Mouse (Mus musculus): ENCODE measurements at regions not wholly inside any gene's neighbourhood (a gene's known extent, or its start where the extent isn't known, plus 50 kb on each side); places are given as distances from the start of the nearest gene placed in this dataset.

DNA sequence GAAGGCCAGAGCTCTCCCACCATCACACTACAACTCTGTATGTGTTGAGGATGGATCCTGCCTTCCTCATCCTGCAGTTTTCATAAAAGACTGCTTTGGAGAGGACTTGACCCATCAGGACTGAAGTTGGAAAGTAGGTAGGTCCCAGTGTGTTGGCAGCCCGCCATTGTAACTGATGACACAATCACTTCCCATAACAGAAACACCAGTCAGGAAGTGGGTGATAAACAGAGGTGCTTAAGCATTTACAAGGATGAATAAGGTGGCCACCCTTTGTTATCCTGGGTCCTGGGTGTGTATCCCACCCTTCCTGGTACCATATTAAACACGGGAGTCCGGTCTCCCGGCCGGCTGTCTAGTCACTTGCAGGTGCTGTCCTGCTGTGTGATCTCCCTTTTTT lies 118.3 kb downstream of the Snx10 start:
- no peak for DNase-seq (ENCODE audit: low read depth)

DNA sequence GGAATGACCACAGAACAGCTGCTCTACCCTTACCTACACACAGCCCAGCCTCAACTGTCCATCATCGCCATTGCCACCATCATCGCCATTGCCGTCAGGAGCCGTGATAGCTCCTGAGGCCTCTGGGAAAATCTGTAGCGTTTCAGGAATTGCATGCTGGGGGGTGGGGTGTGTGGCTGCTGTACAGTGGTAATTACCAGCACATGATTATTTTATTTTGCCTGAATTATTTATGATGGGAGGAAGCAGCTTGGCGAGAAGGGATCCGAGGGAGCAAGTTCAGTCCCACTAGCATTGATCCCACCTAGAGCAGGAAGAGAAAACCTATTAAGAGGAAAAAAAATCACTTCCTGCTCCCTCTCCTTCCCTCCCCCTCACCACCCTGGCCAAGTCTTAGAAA lies 125.1 kb downstream of the Snx10 start:
- DNase-seq (ENCODE audit: low read depth) = no peak

DNA sequence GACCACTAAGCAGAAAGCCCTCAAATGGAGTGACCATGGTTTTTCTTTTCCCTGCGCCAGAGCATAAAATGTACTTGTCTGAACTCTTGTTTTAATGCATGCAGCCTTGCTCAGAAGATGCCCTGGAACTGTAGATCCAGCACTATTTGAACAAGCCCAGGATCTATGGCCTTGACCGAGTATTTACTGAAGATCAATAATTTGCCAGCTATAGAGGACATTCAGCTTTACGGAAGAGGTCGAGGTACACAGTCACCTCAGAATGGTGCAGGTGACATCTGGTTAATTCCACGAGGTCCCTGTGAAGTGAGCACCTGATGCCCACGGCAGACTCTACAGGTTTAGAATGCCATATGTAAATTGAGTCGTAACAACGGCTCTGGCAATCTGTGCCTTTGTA lies 130.1 kb downstream of the Snx10 start:
- no peak for DNase-seq (ENCODE audit: low read depth)

DNA sequence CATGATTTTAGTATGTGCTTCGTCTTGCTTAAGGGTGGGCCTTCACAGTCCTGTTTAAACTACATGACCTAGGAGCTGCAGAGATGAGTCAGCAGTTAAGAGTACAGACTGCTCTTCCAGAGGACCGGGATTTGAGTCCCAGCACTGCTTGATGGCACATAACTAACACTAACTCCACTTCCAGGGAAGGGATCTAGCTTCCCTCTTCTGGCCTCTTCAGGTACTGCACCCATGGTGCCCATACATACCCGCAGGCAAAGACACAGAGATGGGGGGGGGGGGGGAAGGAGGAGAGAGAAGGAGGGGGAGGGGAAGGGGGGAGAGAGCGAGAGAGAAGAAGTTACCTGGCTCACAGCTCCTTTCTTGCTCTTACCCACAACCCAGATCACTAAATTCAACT lies 131.3 kb downstream of the Snx10 start:
- DNase-seq (ENCODE audit: low read depth) = no peak

DNA sequence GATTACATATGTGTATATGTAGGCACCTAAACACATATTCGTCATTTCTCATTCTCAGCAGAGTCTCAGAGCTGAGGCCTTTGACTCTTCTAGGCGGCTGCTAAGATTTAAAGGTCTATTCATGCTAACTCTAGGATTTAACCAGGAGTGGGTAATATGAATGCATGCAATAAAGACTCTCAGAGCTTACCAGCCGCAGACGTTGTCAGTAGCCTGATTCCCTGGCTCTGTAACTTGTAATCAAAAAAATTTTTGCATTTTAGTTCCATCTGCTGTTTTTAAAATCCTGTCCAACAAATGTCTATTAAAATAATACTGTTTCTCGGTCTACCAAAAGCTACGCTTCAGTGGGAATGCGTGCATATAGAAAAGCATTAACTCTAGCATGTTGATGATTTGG lies 132.4 kb downstream of the Snx10 start:
- DNase-seq (ENCODE audit: low read depth) = no peak

DNA sequence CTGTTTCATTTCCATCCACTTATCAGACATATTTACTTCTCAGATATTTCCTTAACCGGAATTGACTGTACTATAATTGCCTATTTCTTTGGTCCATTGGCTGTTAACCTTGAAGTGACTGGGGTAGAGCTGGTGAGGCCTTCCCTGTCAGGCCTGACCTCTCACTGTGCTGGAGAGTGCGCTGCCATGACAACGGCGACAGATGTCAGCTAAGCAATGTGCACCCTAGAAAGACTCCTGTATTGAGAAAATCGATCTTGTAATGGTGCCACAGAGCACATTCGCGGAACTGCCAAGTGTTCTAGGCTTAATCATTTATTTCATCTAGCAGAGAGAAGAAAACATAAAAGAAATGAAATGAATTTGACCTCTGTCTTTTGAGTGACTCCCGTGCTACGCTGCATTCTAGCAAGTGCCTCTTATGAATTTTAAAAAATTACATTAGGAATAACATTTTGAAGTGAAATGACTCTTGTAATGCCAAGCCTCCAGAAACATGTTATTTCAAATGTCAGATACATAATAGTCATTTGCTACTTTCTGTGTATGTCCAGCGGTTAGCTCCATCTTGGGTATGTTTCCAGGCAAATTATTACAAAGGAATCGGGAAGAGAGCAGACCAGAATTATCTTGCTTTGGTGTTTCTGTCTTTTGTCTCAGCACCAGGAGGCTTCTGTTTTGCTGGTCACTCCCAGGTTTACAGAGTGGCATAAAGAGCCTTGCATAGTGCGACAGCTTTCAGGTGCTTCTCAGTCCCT lies 133.4 kb downstream of the Snx10 start:
- DNase-seq (ENCODE audit: low read depth) = no peak

DNA sequence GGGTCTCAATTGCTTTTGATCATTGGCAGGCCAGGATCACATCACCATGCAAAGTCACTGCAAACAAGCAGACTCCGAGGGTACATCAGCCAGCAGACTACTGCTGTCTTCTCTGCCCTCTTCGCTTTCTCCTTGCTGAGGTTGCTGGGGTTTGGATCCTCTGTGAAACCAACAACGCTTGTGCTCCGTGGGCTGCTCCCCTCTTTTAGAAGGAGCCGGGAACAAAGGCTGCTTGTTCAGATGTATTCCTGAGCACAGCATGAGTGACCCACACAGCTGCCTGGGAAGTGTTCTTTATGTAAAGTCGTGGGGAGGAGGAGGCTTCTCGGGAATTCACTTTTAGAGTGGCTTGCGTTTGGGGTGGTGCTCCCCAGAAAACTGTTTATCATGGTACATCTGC lies 134.7 kb downstream of the Snx10 start:
- DNase-seq (ENCODE audit: low read depth) = no peak

DNA sequence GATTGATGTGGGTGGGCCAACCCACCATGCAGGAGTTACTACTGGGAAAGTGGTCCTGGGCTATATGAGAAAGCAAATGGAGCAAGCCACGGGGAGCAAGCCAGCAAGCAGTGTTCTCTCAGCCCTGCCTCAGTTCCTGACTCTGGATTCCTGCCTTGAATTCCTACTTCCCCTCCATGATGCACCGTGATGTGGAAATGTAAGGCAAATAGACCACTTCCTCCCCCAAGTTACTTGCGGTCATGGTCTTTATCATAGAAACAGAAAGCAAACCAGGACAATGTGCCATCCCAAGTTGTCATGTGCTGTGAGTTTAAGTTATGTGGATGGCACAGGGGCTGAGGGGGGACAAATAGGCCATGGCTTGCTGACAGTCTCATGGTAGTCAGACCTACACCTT lies 139.5 kb downstream of the Snx10 start:
- no peak for DNase-seq (ENCODE audit: low read depth)

DNA sequence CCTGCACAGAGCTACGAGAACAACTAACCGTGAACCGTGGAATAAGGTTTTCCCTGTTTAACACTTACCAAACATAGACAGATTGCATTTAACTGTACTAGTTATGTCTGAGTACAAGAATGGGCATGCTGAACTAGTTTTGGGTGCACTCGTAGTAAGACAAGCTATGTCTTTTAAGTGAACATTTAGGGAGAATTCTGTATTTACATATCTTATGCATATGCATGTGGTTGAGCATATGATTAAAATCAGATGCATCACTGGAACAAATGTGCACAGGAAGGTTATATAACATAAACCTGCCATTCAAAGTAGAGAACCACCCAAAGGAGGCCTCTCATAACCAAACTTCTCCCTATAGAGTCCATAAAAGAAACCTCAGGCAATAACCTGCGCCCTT lies 140.3 kb downstream of the Snx10 start:
- DNase-seq (ENCODE audit: low read depth) = no peak

DNA sequence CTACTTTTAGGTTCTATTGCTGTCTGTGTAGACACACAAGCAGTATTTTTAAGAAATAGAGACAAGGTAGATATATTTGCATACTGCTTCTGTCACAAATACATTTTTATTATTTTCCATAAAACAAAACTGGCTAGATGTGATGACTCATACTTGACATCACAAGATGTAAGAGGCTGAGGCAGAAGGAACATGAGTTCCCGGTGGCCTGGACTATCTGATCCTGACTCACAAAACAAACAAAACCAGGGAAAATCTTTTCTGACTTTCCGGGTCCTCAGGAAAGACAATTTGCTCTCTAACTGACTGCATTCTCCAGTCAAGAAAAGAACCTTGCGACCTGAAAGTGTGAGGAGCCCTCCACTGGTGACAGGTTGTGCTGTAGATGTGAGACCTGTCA lies 143.3 kb downstream of the Snx10 start:
- no peak for DNase-seq (ENCODE audit: low read depth)

DNA sequence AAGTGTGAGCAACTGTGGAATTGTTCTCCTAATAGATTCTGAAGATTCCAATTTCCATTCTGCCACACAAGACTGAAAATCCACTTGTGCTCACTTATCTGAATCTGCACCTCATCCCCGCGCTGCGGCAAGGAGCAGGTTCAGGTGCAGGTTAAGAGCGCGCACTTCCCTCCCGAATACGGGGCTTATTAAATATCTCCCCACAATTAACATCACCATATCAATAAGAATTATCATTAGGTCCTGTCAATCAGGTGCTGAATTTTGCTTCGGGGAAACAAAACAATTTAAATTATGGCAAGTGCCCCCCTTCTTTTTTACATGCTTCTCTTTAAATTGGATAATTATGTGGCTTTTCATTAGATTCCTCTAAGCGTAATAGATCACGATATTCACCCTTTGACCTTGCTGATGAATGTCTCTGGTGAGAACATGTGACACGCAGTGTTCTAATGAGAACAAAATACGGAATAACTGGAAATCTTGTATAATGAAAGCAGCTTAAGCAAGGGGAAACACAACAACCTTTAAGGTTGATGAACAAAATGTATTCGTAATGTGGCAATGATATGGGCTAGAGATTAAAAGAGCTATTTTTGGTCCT lies 151.7 kb downstream of the Snx10 start:
- DNase-seq (ENCODE audit: low read depth) = no peak

DNA sequence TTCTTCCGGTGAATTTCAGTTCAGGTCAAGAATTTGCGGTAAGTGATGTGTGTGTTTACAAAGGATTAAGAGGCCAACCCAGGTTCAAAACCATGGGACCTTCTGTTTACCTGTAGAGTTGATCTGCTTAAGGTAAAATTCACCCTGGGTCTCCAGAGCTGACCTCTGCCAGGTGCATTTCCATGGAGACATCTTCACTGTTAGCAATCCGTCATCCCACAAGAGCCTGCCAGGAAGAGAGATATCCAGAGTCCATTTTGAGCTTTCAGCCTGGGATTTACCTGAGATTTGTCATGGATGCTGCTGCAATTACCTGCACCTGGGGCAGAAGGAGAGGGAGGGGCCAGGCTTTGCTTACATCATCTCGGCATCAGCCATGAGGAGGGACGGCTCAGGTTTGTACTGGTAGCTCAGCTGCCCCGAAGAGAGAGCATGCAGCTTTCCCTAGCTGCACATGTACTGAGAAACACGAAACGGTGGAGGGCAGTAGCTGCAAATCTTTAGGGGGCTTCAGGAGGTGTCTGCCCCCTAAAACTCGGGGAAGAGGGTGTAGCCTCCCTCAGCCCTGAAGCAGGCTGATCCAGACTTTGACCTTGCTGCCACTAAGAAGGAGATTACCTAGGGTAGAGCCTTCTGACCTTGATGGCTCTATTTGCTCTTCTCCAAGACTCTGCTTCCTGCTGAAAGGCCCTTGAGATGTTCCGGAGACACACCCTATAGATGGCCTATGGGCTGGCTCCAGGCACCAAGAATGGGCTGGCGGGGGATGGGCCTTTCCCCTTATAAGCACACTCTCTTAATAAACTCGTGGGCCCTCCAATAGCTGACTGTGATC lies 153.7 kb downstream of the Snx10 start:
- DNase-seq (ENCODE audit: low read depth) = no peak

DNA sequence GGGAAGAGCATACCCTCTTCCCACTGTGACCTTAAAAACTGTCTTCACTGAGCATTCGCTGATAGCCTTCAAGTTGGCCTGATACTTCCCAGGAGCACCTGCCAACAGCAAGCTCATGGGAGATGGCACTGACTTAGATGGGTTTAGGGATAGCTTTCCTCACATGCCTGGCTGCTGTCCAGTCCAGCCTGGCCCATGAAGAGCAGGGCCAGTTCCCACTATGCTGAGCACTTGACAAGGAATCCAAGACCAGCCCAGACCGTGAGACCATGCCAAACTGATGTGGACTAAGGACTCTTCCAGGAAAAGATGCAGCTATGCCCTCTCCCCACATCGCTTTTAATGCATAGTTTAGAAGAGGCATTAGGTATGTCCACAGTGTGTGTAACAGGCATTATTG lies 155.0 kb downstream of the Snx10 start:
- no peak for DNase-seq (ENCODE audit: low read depth)

DNA sequence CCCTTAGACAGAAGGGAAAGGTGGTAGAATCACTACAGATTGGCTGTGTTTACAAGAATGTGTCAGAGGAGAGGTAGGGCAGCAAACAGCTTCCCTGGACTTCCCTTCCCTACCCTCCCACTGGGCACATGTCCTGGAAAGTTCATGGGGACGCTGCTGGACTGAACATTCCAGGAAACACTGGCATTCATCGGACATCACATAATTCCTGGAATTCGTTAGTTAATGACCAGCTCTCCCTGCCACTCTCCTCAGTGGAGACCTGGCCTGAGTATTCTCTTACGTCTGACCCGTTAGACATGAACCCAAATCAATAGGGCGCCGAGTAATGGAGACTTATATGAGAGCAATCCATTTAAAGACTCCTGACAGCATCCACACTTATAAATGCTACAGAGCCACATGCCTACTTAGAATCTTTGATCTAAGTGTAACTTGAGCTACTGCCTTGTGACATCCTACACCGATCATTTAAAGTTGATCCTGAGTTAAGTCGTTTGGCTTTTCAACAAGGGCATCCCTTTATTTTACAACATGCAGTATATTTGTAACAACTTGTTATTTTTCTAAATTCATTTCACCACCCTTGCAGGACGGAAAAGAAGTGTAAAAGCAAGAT lies 156.6 kb downstream of the Snx10 start:
- no peak for DNase-seq (ENCODE audit: low read depth)

DNA sequence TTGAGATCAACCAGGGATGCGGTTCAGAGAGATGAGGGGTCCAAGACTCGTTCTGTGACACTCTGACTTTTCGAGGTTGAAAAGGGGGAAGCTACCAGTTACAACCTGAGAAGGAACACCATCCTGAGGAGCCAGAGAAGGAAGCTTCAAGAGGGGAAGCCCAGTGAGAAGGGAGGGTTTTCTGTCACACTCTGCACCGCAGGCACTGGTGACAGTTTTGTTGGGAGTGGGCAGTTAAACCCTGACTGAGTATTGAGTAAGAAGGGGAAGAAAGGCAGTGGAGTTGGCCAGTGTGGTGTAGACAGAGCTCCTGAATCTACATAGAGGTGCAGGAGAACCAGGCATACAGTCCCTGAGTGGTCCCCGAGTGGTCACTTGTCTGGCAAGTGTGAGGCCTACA lies 159.4 kb downstream of the Snx10 start:
- DNase-seq (ENCODE audit: low read depth) = no peak

DNA sequence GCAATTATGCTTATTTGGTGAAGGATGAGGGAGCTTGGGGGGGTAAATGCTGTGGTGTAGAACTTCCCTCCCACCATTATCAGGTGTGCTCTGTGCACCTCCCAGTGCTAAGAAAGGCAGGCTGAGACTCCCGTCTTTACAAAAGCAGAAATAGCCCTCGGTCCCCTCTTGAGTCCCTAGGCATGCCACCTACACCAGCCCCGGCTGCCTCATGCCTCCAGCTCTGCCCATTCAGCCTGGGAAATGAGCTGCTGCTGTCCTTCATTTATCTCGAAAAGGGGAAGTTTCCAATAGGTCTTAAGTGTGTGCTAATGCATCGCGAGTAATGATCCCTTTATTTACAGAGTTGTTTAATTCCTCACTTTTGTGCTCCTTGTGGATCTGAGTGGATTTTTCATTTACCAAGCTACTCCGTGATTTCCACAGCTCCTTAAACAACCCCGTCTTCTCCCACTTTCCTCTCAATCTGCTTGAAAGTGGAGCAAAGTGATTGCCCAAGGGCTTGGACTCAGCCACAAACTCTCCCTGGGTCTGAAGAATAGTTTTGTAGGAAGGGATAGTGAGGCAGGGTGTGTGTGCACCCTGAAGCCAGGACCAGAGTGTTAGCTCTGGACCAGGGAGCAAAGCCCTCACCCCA lies 162.1 kb downstream of the Snx10 start:
- no peak for DNase-seq (ENCODE audit: low read depth)

DNA sequence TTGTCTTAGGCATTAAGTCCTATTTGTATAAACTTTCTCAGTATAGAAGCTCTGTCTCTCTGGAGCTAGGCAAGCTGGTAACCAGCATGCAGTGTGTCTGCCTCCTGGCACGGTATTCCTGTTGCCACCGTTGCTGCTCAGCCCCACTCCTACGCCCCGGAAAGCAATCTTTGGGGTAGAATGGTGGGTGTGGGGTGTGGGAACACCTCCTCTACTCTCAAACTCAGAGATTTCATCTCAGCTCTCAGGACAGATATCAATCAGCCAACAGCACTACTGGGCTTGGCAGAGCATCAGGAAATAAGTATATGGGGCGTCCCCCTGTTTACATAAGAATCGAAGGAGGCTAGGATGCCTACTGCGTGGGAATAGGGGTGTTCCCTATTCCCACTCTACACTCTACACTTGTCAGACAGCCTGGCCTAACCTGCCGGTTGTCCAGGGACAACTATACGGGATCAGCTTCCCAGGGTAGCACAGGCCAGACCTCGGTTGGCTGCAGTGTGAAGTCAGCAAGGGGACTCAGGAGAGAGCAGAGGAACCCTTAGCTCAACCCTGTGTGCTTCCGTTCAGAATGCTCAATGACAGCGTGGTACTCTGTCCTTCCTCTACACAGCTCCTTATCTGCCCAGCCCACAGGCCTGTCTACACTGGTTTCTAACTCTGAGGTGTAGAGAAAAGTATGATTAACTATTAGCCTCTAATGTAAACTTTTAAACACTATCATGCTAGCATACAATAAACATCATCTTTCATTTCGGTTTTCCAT lies 167.3 kb downstream of the Snx10 start:
- DNase-seq (ENCODE audit: low read depth) = no peak

DNA sequence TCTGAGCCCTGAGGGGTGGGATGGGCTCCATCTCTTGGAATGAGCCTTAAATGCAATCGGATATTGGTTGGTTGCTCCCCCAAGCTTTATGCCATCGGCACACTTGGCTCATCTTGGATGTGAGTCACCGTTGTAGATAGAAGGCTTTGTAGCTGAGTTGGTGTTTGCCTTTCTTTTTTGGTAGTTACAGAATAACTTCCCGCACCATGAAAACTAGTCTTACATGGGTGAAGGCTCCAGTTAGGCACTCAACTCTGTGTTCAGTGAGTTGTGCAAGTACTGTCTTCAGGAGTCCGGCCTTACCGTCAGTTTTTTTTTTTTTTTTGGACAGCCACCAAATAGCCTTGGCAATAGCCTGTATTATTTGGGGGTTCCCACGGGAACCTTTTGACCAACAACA lies 170.3 kb downstream of the Snx10 start:
- DNase-seq (ENCODE audit: low read depth) = no peak

DNA sequence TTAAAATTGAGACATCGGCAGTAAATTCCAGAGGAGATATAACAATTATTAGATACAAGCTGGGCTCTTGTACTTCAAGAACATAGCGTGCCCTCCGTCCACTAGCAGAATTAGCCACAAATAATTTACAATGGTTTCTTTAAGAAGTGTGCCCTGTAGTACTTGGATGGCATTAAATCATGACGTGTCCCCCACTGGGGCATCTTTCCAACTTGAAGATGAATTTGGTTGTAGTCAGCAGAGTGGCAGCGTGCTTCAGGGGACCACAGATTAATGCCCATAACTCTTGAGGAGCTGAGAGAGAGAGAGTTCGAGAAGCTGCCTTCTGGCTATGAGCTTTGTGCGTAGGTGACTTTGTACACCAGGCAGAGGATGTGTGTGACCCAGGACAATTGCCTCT lies 172.7 kb downstream of the Snx10 start:
- no peak for DNase-seq (ENCODE audit: low read depth)

DNA sequence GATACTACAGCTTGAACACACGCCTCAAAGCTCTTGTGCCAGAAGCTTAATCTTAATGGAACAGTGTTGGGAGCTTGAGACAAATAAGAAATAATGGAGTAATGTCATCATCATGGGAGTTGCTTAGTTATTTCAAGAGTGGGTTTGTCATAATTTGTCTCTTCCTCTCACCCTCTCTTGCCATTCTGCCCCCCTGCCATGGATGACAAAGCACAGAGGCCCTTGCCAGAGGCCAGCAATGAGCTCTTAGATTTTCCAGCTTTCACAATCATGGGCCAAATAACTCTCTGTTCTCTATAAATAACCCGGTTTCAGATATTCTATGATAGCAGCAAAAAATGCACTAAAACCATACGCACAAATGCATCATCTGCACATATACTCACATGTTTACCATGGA lies 174.1 kb downstream of the Snx10 start:
- no peak for DNase-seq (ENCODE audit: low read depth)

DNA sequence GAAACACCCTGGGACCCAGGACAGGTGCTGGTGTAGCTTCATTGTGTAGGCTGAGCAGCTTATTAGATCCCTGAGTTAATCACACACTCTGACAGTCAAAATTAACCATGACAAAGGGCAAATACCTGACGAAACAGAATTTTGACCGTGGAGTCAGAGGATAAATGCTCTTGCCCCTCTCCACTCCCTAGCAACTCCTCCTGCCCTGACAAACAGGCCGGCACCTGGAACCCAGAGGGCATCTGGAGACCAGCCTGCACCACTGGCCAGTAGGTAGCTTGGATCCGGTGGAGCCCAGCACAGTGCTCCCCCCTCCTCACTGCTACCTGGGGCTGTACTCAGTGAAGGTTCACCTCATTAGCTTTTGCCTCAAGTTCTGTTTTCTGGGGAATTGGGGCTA lies 174.5 kb downstream of the Snx10 start:
- DNase-seq (ENCODE audit: low read depth) = no peak

Data from c-Kit-positive CD71-positive TER-119-negative erythroid progenitor cells, embryonic 14.5 days (primary cell).